8 mouse cellular contexts compared by ENCODE assay signal in genomic region chr9:110117779-110118139, GRCm38 (mm10). TPM values are rescaled to one million over a fixed set of nuclear protein-coding genes. Genes with fewer than 3 reads are reported as not detected.
DNase-seq lines count a peak whose midpoint lies in the region; ATAC-seq and TF ChIP-seq lines count a peak whose summit lies in the region.

Gene Dhx30, minus strand, starts transcription at chr9:110117830.

- no peak for TF ChIP-seq POLR2A in liver, adult 2 months (IDR thresholded peaks at IDR 0.05; ENCODE audit: extremely low read depth, insufficient read depth, low read length)
- no peak for TF ChIP-seq POLR2A in cortical plate, adult 2 months (IDR thresholded peaks at IDR 0.05; ENCODE audit: extremely low read depth, insufficient read depth, low read length)

- no peaks in the 10 kb centered on the region for H3K27me3 ChIP-seq in liver, adult 2 months (ENCODE audit: control insufficient read depth, insufficient read depth, low read length)
- H3K27me3 ChIP-seq in heart, embryonic 11.5 days (ENCODE audit: control insufficient read depth, insufficient read depth, low read length), result no peaks in the 10 kb centered on the region
- no peaks in the 10 kb centered on the region for H3K27me3 ChIP-seq in midbrain, embryonic 15.5 days (replicated peaks)

- peak within 1 kb of the TSS; percentile 92 for H3K4me3 ChIP-seq in liver, adult 2 months (ENCODE audit: insufficient read depth, low read depth, low read length)
- H3K4me3 ChIP-seq in cortical plate, adult 2 months (ENCODE audit: insufficient read depth, low read length), result peak within 1 kb of the TSS; percentile 86
- H3K4me3 ChIP-seq in heart, embryonic 11.5 days (ENCODE audit: low read depth, low read length), result peak within 1 kb of the TSS; percentile 85
- H3K4me3 ChIP-seq in midbrain, embryonic 15.5 days, result peak within 1 kb of the TSS; percentile 74

- under 1% methylated on average over 17 of the region's 17 CpGs for WGBS in liver, adult 2 months
- 1% methylated on average over 17 of the region's 17 CpGs for WGBS in heart, embryonic 11.5 days (ENCODE audit: insufficient replicate concordance)
- WGBS in midbrain, embryonic 15.5 days, result 2% methylated on average over 17 of the region's 17 CpGs

- peak within 1 kb of the TSS; percentile 96 for H3K27ac ChIP-seq in liver, adult 2 months (replicated peaks; ENCODE audit: insufficient read depth, low read depth, low read length)
- peak within 1 kb of the TSS; percentile 91 for H3K27ac ChIP-seq in cortical plate, adult 2 months (ENCODE audit: insufficient read depth, low read length)
- peak within 1 kb of the TSS; percentile 90 for H3K27ac ChIP-seq in heart, embryonic 11.5 days (ENCODE audit: low read depth, low read length)
- H3K27ac ChIP-seq in midbrain, embryonic 15.5 days, result peak within 1 kb of the TSS; percentile 96

- peak within 1 kb of the TSS; percentile 99 for H3K9ac ChIP-seq in liver, adult 2 months (ENCODE audit: low read depth, low read length)
- peak within 1 kb of the TSS; percentile 92 for H3K9ac ChIP-seq in heart, embryonic 11.5 days (ENCODE audit: low read depth, low read length)
- peak within 1 kb of the TSS; percentile 94 for H3K9ac ChIP-seq in midbrain, embryonic 15.5 days

- no peak for ATAC-seq in heart, embryonic 11.5 days (replicated peaks; ENCODE audit: insufficient number of reproducible peaks, low FRiP score, low TSS enrichment)
- ATAC-seq in midbrain, embryonic 15.5 days (replicated peaks), result peak; percentile 55

- no peaks in the 10 kb centered on the region for H3K79me2 ChIP-seq in liver, adult 2 months (ENCODE audit: control insufficient read depth, insufficient read depth, low read length)

- H3K36me3 ChIP-seq in liver, adult 2 months (ENCODE audit: control insufficient read depth, insufficient read depth, low read length), result 0 out of 2 replicates have a peak, but pooled peaks cover 4% of the 10 kb centered on the region
- no peaks in the 10 kb centered on the region for H3K36me3 ChIP-seq in heart, embryonic 11.5 days (ENCODE audit: control insufficient read depth, insufficient read depth, low read length)
- H3K36me3 ChIP-seq in midbrain, embryonic 15.5 days (replicated peaks), result peaks cover 12% of the 10 kb centered on the region

- TF ChIP-seq CTCF in liver, adult 2 months (IDR thresholded peaks at IDR 0.05; ENCODE audit: low read depth, low read length), result 0 out of 2 replicates have a peak, but pooled peaks have one; percentile 4
- no peak for TF ChIP-seq CTCF in cortical plate, adult 2 months (IDR thresholded peaks at IDR 0.05; ENCODE audit: extremely low read depth, insufficient read depth, low read length)

- no peaks in the 10 kb centered on the region for H3K9me3 ChIP-seq in heart, embryonic 11.5 days (replicated peaks; ENCODE audit: control insufficient read depth, low read length)
- H3K9me3 ChIP-seq in midbrain, embryonic 15.5 days, result no peaks in the 10 kb centered on the region

- no peak for DNase-seq in liver, adult 2 months (ENCODE audit: extremely low read depth, low read depth, low spot score)
- no peak for DNase-seq in liver
- DNase-seq in layer of hippocampus, postnatal 25 days (ENCODE audit: extremely low spot score in 1 of 2, low spot score in 1 of 2), result no peak
- DNase-seq in thymus, adult 18-20 months, result no peak
- no peak for DNase-seq in embryo, embryonic 11 days

- H3K4me1 ChIP-seq in liver, adult 2 months (ENCODE audit: control insufficient read depth, insufficient read depth, low read length), result peaks cover 4% of the 10 kb centered on the region
- H3K4me1 ChIP-seq in cortical plate, adult 2 months (ENCODE audit: control insufficient read depth, insufficient read depth, low read length), result peaks cover 2% of the 10 kb centered on the region; the same call in 1 of the 2 replicates
- H3K4me1 ChIP-seq in heart, embryonic 11.5 days (ENCODE audit: control insufficient read depth, insufficient read depth, low read length), result peaks cover 13% of the 10 kb centered on the region
- peaks cover 23% of the 10 kb centered on the region for H3K4me1 ChIP-seq in midbrain, embryonic 15.5 days

- H3K4me2 ChIP-seq in heart, embryonic 11.5 days, result peak within 1 kb of the TSS; percentile 87
- peak within 1 kb of the TSS; percentile 66 for H3K4me2 ChIP-seq in midbrain, embryonic 15.5 days

RNA-seq across cellular contexts. Expression of gene Dhx30, which starts in this region (rescaled TPM):
- 20.6 and 24.8 TPM in 2 replicates for total RNA-seq in liver, adult 2 months (2014; rRNA removed)
- 35.0 and 48.5 TPM in 2 replicates for polyA plus RNA-seq in liver, adult 2 months (2012; rRNA removed)
- 144 and 166 TPM in 2 replicates for polyA plus RNA-seq in cortical plate, adult 2 months (2012; rRNA removed)
- polyA plus RNA-seq in heart, embryonic 11.5 days (2014; fragmentation: Nextera tagmentation; extraction: Ambion mirVana), result 107 and 108 TPM in 2 replicates
- total RNA-seq in layer of hippocampus, postnatal 25 days (2021), result 100 to 1,000 TPM; 161 to 170 TPM
- 182 and 199 TPM in 2 replicates for polyA plus RNA-seq in midbrain, embryonic 15.5 days (2015; fragmentation: Nextera tagmentation; extraction: Ambion mirVana)
